Mouse (Mus musculus): Measurements from ENCODE around the gene Chst1.
A peak's percentile ranks its signal among the peaks of the same experiment; 100 is the strongest.

Gene Chst1

DNA sequence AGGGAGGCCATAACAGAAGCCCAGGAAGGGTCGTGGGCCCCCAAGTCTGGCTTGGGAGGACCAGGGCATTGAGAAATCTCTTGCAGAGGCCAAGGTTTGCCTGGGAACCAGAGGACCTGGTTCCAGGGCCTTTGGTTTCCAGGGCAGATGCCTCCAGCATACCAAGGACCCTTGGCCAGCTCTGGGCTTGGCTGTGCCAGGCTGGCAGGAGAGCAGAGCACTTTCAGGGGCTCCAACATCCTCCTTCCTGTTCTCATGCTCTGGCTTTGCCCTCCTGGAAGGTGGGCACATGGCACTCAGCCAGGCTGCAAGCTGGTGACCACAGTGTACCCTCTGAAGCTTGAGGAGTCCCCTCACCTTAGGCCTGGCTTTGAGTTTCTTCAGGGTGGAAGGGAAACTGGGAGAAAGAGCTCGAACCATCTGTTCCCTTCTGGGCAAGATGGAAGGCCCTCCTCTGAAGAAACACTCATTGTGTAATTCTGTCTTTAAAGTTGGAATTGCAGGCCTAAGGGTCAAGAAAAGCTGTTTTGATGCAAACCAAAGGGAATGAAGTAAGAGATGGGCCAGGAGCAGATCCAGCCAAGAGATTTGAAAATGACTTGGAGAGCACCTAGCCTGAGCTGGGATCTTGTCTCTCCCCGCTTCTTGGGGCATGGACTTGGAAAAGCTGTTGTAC, 10.3 kb downstream of the Chst1 start:
- DNase-seq (ENCODE audit: low read depth) = no peak

DNA sequence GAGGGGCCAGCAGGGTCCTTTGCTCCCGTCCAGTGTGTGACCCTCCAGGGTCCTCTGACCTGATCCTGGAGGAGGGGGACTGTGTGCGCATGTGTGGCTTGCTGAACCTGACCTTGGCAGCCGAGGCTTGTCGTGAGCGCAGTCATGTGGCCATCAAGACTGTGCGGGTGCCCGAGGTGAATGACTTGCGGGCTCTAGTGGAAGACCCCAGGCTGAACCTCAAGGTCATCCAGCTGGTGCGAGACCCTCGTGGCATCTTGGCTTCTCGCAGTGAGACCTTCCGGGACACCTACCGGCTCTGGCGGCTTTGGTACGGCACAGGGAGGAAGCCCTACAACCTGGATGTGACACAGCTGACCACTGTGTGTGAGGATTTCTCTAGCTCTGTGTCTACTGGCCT, 14.1 kb downstream of the Chst1 start:
- DNase-seq (ENCODE audit: low read depth) = no peak

DNA sequence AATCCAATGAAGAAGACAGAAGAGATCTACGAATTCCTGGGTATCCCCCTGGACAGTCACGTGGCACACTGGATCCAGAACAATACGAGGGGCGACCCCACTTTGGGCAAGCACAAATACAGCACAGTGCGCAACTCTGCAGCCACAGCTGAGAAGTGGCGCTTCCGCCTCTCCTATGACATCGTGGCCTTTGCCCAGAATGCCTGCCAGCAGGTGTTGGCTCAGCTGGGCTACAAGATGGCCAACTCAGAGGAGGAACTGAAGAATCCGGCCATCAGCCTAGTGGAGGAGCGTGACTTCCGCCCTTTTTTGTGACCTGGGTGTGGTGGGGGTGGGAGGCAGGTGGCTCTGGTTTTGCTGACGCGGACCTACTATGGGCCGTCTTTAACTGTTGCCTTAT, 14.6 kb downstream of the Chst1 start:
- no peak for DNase-seq (ENCODE audit: low read depth)

DNA sequence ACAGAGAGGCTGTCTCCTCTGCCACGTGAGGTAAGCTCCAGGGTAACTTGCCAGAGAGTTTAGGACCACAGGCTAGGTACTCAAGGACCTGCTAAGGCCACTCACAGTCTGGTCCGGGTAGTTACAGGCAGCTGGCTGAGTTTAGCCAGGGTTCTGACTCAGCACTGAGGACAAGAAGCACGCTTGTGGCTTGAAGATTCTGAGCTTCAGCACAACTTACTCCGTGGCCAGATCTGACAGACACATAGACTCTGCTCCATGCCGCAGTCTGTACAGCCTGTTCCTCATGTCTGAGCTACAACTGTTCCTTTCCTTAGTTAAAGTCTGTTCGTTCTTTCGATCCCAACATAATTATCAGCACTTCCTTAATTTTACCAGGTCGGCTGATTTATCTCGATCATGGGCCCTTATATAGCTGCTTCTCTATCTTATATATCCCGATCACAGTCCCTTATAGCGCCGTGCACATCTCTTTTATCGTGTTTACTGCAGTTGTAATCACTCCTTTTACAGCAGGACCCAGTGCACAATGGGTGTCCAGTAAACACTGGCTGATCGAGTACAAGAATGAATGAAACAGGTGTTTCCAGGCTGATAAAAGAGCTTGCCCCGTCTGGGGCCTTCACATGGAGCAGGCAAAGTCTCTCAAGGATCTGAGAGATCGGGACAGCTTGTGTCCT, 17.7 kb downstream of the Chst1 start:
- no peak for DNase-seq (ENCODE audit: low read depth)

DNA sequence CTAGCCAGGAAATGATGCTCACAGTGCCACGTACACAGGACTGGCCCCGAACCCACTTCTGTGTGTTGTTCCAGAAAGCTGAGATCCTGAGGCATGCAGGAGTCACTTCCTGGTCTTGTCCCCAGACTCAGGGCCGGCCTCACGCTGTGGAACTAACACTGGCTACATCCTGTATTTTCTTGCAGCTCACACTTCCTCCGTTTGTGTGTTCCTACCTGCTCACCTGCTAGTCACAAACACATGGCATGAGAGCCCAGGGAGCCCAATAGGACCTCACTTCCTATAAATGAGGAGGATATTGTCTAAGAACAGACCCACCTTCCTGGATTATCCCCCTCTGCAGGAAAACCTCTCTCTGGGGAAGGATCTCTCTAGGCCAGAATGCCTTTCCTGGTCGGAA, 18.5 kb downstream of the Chst1 start:
- DNase-seq (ENCODE audit: low read depth) = no peak

DNA sequence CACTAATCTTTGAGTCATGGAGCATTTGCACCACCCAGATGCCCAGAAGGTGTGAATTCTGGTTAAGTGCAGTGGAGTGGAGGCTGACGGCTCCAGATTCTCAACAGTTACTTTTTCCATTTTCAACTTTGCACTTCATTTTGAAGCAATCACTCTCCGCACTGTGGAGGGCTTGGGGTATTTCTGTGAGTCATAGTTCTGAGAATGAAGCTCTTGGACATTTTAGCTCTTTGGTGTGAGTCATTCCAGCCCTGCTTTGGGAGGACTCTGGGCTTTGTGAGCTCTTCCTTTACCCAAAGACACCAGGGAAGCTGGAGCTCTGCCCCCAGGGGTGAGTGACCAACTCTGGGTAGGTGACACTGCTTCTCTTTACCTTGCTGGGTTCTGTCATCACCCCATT, 28.1 kb downstream of the Chst1 start:
- DNase-seq (ENCODE audit: low read depth) = no peak

DNA sequence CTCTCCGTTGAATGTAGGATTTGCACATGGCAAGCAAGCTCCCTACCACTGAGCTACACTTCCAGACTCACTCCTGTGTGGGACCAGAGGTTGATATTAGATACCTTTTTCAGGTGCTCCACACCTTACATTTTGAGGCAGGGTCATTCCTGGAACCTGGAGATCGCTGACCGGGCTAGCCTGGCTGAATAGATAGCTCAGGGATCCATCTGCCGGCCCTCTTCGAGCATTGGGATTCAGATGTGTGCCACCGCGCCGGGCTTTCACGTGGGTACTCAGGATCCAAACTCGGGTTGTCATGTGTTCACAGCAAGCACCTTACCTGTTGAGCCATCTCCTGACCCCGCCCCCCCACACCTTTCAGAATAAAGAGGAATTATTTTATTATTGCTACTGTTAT, 31.3 kb downstream of the Chst1 start:
- no peak for DNase-seq (ENCODE audit: low read depth)

DNA sequence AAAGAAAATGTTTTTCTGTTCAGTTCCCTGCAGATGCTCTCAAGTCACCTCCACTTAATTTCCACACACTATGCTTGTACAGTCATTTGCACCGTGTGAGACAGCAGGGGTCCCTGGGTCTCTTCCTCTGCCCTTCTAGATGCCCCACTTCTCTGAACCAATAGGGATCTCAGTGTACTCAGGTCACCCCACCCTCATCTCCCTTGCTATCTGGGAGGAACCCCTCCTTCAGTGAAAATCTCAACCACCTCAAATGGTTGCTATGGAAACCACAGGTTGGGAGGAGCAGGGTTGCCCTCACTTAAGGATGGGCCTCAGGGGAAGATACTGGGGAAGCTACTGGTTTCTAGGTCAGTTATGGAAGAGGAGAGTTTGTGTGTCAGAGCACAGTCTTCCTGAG, 32.5 kb downstream of the Chst1 start:
- no peak for DNase-seq (ENCODE audit: low read depth)

DNA sequence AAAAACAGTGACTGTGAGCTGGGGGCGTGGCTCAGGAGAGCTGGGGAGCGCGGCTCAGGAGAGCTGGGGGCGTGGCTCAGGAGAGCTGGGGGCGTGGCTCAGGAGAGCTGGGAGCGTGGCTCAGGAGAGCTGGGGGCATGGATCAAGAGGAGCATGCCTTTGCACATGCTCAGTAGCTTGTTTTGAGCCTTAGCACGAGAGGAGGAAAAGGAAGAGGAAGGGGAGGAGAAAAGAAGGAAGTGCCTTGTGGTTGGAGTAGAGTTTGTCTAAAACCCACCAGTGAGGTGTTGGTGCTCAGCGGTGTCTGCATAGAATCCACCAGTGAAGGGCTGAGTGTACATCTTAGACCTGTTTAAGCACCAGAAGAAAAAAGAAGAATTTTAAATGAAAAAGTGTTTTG, 41.0 kb downstream of the Chst1 start:
- peak; percentile 17 for DNase-seq (ENCODE audit: low read depth)

DNA sequence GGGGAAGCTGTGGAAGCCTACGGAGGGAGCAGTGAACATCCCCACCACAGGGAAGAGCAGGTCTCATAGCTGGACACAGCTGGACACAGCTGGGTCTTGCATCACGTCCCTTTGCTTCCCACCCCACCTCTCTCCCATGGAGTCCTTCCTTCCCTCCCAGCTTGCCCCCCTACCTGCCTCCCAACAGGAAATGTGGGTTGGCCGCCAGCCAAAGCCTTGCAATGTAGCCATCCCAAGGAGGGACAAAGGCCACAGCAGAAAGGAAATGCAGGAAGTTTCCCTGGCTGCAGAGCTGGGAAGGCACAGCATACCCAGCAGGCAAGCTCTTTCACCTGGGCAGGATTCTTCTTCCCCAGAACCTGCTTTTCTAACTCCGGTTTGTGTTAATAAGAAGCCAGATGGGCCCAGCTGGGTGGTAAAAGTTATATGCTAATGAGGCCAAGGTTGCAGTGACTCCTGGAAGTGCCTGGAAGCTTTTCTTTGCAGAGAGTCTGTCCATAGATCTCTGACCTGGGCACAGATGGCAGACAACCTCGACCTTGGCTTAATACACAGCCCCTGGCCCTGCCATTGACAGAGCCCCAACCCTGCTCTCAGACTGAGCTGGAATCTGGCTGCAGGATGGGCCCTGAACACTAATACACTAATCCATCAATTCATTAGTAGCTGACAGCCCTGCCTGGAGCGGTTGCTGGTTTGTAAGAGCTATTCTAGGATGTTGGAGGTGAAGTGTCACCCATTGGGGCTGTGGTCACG, 46.0 kb downstream of the Chst1 start:
- no peak for DNase-seq (ENCODE audit: low read depth)

DNA sequence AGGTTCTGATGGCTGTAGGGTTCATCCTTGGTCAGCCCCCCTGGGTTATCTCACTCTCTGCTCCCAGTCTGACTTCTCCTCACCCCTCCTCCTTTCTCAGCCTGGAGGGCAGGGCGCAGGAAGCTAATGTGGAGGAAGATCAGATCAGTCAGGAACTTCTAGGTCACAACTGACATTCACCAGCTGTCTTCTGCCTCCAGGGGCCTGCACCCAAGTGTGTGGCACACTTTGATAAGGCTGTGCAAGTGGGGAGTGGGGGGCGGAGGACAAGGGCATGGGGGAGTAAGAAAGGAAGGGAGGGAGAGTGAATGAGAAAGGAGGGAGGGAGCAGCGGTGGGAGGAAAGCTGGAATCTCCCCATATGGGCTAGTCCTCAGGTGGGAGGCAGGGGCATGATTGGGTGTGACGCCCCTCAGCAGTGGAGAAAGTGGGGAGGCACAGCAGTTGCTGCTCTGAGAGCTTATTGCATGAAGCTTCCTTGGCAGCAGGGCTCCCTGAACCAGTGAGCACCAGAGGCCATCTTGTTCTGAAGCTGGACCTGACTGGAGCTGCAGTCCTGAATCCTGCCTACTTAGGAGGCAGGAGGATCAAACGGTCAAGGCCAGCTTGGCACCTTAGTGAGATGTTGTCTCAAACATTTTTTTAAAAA, 49.8 kb downstream of the Chst1 start:
- DNase-seq (ENCODE audit: low read depth) = peak; percentile 63

DNA sequence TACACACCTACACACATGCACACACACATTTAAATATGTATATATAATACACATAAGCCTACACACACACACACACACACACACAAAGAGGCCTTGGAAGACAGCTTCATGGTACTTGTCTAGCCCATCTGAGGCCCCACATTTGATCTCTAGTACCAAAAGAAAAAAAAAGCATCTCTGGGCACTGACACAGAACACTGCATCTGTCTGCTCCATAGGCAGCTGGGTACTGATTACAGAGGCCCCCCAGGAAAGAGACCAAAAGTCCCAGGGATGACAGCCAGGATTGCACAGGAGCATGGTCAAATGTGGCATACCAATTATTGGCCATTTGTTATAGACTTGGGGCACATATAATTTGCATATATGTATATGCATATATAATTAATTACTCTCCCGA, 50.9 kb downstream of the Chst1 start:
- DNase-seq (ENCODE audit: low read depth) = no peak

DNA sequence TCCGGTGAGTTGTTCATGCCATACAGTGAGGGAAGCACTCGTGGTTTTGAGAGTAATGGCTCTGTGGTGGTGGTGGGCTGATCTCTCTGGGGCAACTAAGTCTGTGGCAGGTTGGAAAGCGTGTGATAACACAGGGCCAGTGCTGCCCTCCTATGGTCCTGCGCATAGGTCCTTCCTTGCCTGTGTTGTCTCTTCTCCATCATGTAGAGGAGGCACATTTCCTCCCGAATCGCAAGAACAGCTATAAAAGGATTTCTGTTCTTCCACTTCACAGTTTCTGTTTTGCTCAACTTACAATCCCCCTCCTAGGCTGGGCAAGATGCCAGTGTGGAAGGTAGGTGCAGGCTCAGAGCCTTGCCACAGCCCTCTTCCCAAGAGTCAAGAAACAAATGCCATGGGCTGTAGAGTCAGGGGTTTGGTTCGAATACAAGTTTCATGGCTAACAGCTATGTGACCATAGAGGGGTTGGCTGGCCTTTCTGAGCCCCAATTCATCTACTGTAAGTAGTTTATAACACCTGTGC, 51.8 kb downstream of the Chst1 start:
- DNase-seq (ENCODE audit: low read depth) = no peak

DNA sequence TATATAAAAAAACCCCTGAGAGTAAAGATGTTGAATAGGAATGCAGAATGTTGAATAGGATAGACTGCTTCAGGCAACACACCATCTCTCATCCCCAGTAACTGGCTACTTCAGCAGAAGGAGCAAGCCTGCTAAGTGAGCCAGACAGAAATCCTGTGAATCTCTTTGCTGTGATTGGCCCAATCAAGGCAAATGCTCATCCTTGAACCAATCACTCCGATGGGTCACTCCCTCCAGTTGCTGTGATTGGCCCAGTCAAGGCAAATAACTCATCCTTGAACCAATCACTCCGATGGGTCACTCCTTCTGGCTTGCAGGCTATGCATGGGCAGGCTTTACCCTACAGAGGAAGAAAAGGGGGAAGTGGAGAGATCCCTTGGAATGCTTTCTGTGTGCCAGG, 57.7 kb downstream of the Chst1 start:
- no peak for DNase-seq (ENCODE audit: low read depth)

DNA sequence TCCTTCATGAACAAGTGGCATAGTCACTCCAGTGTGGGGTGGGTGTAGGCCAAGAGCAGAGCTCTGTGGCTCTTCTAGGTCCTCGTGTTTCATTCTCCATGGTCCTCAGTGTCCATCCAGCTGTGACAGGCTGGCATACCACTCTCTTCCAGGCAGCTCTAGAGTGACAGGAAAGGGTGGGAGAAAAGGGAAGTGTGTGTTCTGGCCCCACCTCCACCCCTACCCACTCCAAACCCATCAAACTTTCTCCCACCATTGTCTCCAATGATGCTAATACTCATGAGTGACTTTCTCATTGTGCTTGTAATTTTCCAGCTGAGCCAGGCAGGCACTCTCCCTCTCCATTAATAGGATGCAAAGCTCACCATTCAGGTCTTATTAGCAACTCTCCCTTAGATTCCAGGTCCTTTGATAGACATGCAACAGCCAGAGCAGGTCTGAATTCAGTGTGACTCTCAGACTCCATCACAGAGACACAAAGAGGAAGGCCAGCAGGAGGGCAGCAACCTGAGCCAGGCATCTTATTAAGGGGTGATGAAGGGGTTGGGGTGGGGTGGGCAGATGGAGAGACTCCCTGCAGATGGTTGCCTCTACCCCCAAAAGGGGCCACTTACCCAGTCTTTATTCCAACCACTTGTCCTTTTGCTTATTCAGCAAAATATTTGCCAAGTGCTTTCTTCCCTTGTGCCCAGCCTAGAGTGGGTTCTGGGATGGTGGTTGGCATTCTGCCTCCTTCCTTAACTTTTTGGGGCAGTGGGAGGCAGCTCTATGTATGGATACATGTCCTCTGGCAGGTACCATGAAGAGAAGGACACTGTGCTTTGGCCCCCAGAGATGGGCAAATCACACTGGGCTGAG, 59.0 kb downstream of the Chst1 start:
- no peak for DNase-seq (ENCODE audit: low read depth)

DNA sequence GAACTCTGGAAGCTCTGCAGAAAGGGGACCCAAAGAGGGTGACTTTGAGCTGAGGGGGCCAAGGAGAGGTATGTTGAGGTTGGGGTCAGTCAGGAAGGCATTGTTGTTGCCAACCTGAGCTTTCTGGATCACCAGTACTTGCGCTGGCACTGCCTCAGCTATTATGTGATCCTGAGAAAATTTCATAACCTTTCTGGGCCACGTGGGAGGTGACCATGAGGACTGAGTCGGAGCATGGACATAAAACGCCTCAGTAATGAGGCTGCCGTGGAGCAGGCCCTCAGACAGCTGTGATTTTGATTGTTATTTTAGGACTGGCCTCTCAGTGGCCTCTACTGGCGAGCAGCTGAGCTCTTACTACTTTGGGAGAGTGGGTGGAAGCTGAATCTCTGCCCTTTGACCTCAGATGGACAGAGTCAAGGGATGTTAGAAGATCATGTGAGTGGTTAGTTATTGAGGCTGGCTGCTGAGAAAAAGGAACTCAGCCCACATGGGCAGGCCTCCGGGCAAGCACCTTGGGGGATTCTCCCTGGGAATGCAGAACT, 60.1 kb downstream of the Chst1 start:
- DNase-seq (ENCODE audit: low read depth) = no peak

DNA sequence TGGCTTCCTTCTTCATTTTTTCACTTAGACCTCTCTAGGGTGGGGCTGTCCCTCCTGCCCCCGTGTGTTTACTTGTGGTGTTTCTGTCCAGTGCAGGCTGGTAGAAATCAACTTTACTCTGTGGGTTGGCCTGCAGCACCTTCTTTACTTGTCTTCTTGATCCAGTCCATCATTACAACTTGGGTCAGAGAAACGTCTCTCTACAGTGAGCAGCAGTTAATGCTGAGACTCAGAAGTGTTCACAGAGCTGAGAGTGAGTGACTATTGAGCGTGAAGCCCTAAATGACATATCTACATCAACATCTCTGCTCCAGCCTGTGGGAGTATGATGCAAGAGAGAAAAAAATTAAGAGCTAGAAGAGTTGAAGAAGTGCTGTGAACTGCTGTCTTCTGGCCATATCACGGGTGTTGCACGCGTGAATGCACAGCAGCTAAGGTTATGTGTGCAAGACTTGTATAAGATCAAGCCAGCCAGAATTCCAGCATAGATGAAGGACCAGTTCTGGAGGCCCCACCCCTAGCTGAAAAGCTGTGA, 63.1 kb downstream of the Chst1 start:
- peak; percentile 15 for DNase-seq (ENCODE audit: low read depth)

Measured in 416B (cell line).